ENCODE assay signal across 7 mouse cellular contexts in the genomic region with DNA sequence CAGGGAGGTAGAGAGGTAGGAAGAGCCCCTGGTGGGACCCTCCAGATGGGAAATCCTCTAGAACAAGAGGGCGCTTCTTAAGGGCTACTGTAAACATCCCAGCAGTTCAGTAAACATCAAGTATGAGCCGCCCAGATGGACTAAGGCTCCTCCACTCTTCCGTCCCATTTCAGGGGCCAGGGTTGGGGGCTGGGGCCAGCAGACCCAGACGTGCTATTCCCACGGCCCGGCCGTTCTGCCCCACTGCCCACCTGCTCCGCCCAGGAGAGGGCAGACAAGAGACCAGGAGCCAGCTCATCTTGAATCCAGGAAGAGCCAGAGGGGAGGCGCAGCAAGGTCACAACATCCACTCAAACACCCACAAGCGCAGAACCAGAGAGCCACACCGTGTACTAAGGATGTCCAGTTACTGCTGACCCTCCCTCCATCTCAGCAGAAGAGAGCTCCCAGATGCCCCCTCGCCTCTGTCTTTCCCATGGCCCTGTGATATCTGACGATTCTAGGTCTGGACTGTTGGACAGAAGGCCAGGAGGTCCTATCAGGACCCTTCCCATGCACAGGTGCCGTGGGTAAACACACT. TPM values are rescaled to one million over a fixed set of nuclear protein-coding genes. Genes with fewer than 3 reads are reported as not detected.
DNase-seq lines count a peak whose midpoint lies in the region; ATAC-seq lines count a peak whose summit lies in the region.

No protein-coding gene starts in this region.

- H3K36me3 ChIP-seq in forebrain, embryonic 11.5 days (ENCODE audit: control insufficient read depth, insufficient read depth, low read length): no peaks in the 10 kb centered on the region; the same call in 1 of the 2 replicates
- 0 out of 2 replicates have a peak, but pooled peaks cover 2% of the 10 kb centered on the region for H3K36me3 ChIP-seq in midbrain, embryonic 16.5 days (ENCODE audit: control insufficient read depth, insufficient read depth, low read length)

- peaks cover 38% of the 10 kb centered on the region for H3K4me1 ChIP-seq in forebrain, embryonic 11.5 days (replicated peaks; ENCODE audit: control insufficient read depth, insufficient read depth, low read length)
- H3K4me1 ChIP-seq in midbrain, embryonic 16.5 days (ENCODE audit: control insufficient read depth, insufficient read depth, low read length): peaks cover 54% of the 10 kb centered on the region

- no peak overlapping the region for H3K4me3 ChIP-seq in forebrain, embryonic 11.5 days (ENCODE audit: low read depth, low read length)
- H3K4me3 ChIP-seq in midbrain, embryonic 16.5 days (ENCODE audit: low read depth, low read length): no peak overlapping the region

- 8% methylated on average over 14 of the region's 14 CpGs for WGBS in forebrain, embryonic 11.5 days
- WGBS in midbrain, embryonic 16.5 days: 16% methylated on average over 14 of the region's 14 CpGs

- no peak overlapping the region for H3K9ac ChIP-seq in forebrain, embryonic 11.5 days (ENCODE audit: low read length)
- H3K9ac ChIP-seq in midbrain, embryonic 16.5 days (ENCODE audit: low read depth, low read length): peak overlapping the region; percentile 35; the same call in 1 of the 2 replicates

- peak; percentile 37; the same call in 1 of the 2 replicates for ATAC-seq in forebrain, embryonic 11.5 days (replicated peaks; ENCODE audit: low FRiP score)
- no peak for ATAC-seq in midbrain, embryonic 16.5 days

- H3K4me2 ChIP-seq in forebrain, embryonic 11.5 days (ENCODE audit: low read depth, low read length, severe bottlenecking): no peak overlapping the region; the same call in 1 of the 2 replicates
- H3K4me2 ChIP-seq in midbrain, embryonic 16.5 days (ENCODE audit: low read length): peak overlapping the region; percentile 13; the same call in 1 of the 2 replicates

- H3K27ac ChIP-seq in forebrain, embryonic 11.5 days (ENCODE audit: low read depth, low read length): no peak overlapping the region
- H3K27ac ChIP-seq in midbrain, embryonic 16.5 days (ENCODE audit: low read length): 0 out of 2 replicates have a peak overlapping the region, but pooled peaks have one; percentile 17

- no peaks in the 10 kb centered on the region for H3K27me3 ChIP-seq in forebrain, embryonic 11.5 days (ENCODE audit: control insufficient read depth, insufficient read depth, low read length)
- H3K27me3 ChIP-seq in midbrain, embryonic 16.5 days (ENCODE audit: control insufficient read depth, insufficient read depth, low read depth, low read length): no peaks in the 10 kb centered on the region

- no peaks in the 10 kb centered on the region for H3K9me3 ChIP-seq in forebrain, embryonic 11.5 days (ENCODE audit: control insufficient read depth, low read length)
- H3K9me3 ChIP-seq in midbrain, embryonic 16.5 days (replicated peaks; ENCODE audit: control insufficient read depth, low read length, poor library complexity, severe bottlenecking): no peaks in the 10 kb centered on the region

- peak; percentile 60 for DNase-seq in embryo, embryonic 10.5 days (ENCODE audit: low spot score)
- DNase-seq in forebrain, embryonic 11.5 days (ENCODE audit: low spot score): peak; percentile 69
- peak; percentile 64 for DNase-seq in kidney, postnatal 14 days
- DNase-seq in left cerebral cortex, adult 18-20 months (ENCODE audit: low spot score in 2 of 2): no peak
- DNase-seq in ovary, postnatal 14 days (ENCODE audit: low spot score): no peak
- no peak for DNase-seq in adrenal gland, postnatal 25 days

RNA-seq across cellular contexts. Expression of gene Sema3f, which starts 11.6 kb away (rescaled TPM):
- 13.2 and 15.9 TPM in 2 replicates for polyA plus RNA-seq in forebrain, embryonic 11.5 days (2014; fragmentation: Nextera tagmentation; extraction: Ambion mirVana)
- 16.6 and 19.2 TPM in 2 replicates for polyA plus RNA-seq in midbrain, embryonic 16.5 days (2015; fragmentation: Nextera tagmentation; extraction: Ambion mirVana)
- total RNA-seq in left cerebral cortex, adult 18-20 months (2021): 10 to 100 TPM; 13.1 to 13.9 TPM
- 23.1 and 23.6 TPM in 2 replicates for total RNA-seq in adrenal gland, postnatal 25 days (2021)

RNA-seq across cellular contexts. Expression of gene Gnat1, which starts 19.2 kb away (rescaled TPM):
- 1.6 and 2.6 TPM in 2 replicates for polyA plus RNA-seq in forebrain, embryonic 11.5 days (2014; fragmentation: Nextera tagmentation; extraction: Ambion mirVana)
- polyA plus RNA-seq in midbrain, embryonic 16.5 days (2015; fragmentation: Nextera tagmentation; extraction: Ambion mirVana): 1.6 and 2.2 TPM in 2 replicates
- under 1 TPM; 0.35 to 0.73 TPM for total RNA-seq in left cerebral cortex, adult 18-20 months (2021)
- total RNA-seq in adrenal gland, postnatal 25 days (2021): not detected in 2 replicates

RNA-seq across cellular contexts. Expression of gene Slc38a3, which starts 29.4 kb away (rescaled TPM):
- polyA plus RNA-seq in forebrain, embryonic 11.5 days (2014; fragmentation: Nextera tagmentation; extraction: Ambion mirVana): 6.7 TPM in 2 replicates
- polyA plus RNA-seq in midbrain, embryonic 16.5 days (2015; fragmentation: Nextera tagmentation; extraction: Ambion mirVana): 31.1 and 34.0 TPM in 2 replicates
- 10 to 100 TPM; 66.6 to 84.4 TPM for total RNA-seq in left cerebral cortex, adult 18-20 months (2021)
- 0.39 and 8.5 TPM in 2 replicates for total RNA-seq in adrenal gland, postnatal 25 days (2021)

Comparison
In these comparisons a context has a peak if more than half of its experiments do, and no peak if none do; other contexts are left out.
1. DNase-seq: peak in embryo, embryonic 10.5 days (single experiment), forebrain, embryonic 11.5 days (single experiment) and kidney, postnatal 14 days (single experiment); none in left cerebral cortex, adult 18-20 months (0 of 2), ovary, postnatal 14 days (single experiment) and adrenal gland, postnatal 25 days (single experiment).